Mouse (Mus musculus): ENCODE measurements around the gene Cadm2.

- TF ChIP-seq GATA1 (IDR thresholded peaks at IDR 0.05; ENCODE audit: low read length) = no peak
- no peak for TF ChIP-seq TAL1 (IDR thresholded peaks at IDR 0.05; ENCODE audit: low read length)
These were observed 1.3 kb downstream of the Cadm2 start for GRCm38 (mm10) chr16:67619416-67619815.
